Mouse (Mus musculus) brain, adult 2 months (tissue): Measurements from ENCODE around the gene Taf13.
"Not testable (repeated sequence)": the region's sequence is repeated elsewhere in the genome, so short reads cannot be mapped to it uniquely, and the experiment has no call there.

Source experiments
- DNase-seq: peaks from one replicate; pipeline ENCODE4 v3.0.0; 2011; ENCODE audit warnings: low read depth, low spot score

Taf13 gene

GRCm38 (mm10) chr3:108571443-108572294 is at the start of gene Taf13:
Gene Taf13 (plus strand): TSS chr3:108571698.
- peak; percentile 99 for DNase-seq

DNA sequence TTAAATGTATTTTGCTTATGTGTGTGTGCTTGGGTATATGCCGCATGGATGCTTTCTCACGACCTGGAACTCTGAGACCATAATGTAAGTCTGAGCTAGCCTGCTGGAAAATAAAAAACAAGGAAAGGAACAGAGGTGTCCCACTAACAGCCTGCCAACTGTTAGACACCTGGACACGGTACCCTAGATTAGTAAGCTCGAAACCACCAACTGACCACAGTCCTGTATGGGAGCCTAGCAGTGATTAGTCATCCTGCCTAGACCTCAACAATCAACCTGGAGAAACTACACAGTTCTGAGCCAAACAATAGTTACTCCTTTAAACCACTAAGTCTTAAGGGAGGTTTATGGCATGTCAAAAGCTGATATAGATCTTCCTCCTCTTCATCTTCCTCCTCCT is 48.1 kb upstream of the Taf13 start:
- no peak for DNase-seq

GRCm38 (mm10) chr3:108528489-108528888 is 43.0 kb upstream of the Taf13 start:
- no peak for DNase-seq

DNA sequence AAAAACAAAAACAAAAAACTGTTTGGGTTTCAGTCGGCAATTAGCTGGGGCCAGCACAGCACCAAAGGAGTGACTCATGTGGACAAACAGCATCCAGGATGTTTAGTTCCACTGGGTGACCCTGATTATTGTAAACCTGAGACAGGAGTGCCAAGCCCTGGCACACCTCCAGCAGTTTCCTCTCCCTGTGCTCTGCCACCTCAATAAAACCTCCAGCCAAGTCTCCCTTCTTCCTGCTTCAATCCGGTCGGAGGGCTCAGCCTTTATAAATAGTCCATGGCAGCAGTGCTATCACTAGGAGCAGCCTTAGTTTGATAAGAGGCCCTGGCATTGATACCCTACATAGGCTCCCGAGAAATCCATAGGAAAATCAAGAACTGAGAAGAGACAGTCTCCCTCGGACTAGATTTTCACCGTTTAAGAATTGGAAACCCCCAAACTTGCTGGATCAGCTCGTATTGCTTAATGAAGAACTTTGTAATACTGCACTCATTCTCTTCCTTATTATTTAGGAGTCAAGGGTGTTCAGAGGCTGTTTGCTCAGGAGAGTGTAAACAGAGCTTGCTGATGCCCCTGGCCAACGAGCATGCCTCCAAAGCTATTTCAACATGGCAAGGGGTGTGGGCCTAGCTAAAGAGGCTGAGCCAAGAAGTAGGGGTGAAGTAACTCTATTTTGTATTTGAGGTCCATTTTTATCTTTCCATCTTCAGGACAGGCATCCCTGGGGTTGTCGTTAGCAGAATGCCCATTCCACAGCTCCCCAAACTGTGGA is 38.2 kb upstream of the Taf13 start:
- no peak for DNase-seq

DNA sequence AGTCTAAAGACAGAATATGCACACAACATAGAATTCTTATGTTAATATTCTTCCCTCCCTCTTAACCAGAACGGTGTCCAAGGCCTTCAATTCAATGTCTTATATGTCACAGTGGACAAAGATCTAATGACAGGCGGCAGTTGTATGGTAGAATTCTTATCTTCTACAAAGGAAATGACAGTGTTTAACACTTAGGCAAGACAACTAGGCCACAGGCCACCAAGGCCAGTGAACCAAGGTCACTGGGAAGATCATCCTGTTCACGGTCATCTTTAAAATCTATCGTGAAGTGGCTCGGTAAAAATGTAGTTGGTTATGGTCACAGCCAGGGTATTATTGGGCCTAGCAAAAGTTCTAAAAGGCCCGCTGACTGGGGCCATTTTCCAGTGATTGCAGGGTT is 37.5 kb upstream of the Taf13 start, which contains the start of gene 1700013F07Rik:
Gene 1700013F07Rik (plus strand): TSS at position 200 of the 400 bp plus-strand sequence.
- DNase-seq = no peak

DNA sequence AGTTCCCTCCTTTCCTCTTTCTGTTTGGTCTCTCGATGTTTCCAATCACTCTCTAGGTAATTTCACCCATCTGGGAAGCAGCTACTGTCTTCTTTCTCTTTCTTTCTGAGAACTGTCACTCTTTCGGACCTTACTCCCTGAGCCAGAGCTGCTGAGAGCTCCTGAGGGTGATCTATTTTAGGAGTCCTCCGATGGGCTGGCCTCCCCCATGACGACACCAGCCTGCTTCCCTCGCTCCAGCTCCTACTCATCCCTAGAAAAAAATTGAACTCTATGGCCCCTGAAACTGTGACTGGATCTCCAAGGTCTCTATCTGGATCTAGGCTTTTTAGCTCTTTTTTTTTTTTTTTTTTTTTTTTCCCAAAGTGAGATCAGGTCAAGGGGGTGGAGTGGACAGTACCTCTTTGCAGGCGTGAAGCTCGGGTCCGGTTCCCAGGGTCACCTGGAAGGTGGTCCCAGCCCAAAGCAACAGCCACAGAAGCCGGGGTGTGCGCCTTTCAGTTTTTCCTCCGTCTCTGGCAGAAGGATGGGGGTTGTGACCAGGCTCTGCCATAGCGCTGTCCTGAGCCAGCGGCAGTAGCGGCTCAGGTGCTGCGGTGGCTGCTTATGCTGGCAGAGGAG is 35.5 kb upstream of the Taf13 start:
- peak; percentile 67 for DNase-seq

DNA sequence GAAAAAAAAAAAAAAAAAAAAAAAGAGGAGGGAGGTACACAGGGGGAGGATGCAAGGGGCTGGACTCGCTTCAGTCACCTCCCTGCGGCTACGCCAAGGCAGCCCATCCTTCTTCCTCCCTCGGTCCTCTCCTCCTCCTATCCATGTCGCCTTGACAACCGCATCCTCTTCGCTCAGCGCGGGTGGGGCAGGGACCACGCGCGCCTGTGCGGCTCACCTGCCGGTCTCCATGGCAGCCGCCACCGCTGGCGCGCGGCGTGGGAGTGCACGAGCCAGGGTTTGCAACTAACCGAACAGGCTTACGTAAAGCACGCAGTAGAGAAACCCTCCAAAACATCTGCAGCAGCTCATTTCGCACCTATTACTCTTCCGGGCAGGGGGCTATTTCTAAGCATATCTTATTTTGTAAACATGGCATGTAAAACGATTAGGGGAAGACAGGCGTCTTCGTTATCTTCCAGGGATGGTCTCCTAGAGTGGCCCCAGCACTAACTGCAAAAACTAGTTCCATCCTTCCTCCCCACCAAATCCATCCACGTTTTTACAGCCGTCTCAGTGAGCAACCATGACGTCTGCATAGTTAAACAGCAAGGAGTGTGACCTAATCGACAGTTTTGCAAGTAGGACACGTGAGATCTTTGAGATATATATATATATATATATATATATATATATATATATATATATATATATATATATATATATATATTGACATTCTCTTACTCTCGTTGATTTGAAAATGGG is 34.8 kb upstream of the Taf13 start, which contains the start of gene 5330417C22Rik:
Gene 5330417C22Rik (minus strand): TSS at position 20 of the 744 bp plus-strand sequence.
- DNase-seq = peak; percentile 97

GRCm38 (mm10) chr3:108537303-108537702 is 34.2 kb upstream of the Taf13 start:
- DNase-seq = peak; percentile 97

DNA sequence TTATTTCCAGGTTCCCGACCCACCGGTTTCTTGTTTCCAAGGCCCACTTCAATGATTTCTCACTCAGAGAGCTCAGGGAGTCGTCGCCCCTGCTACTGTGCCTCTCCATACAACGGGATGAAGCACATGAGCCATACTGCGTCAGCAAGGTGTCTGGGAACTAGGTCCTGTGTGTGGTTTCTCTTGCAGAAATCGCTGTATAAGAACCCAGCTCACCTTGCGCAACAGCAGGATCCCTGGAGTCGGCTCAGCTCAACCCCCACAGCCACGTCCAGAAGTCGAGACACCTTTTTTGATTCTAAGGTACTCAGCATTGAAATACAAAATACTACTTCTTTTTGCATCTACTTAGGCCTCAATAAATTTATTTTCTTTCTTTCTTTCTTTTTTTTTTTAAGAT is 29.2 kb upstream of the Taf13 start:
- no peak for DNase-seq

DNA sequence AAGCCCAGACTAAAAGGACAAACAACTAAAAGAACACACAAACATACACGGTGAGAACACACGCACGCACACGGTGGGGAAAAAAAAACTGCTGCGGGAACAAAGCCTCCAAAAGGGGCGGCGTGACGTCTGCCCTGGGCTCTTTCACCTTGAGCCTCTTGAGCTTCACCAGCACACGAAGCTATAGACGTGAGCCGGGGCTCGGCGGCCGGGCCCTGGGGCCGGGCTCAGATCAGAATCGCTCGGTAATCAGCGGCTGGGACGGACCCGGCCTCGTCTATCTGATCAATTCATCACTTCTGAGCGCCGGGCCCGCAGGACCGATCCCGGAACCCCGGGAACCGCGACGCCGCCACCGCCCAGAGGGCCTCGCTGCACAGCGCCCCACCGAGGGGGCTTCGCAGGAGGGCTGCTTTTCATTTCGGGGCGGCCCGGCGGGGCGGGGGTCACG is 17.4 kb upstream of the Taf13 start:
- no peak for DNase-seq

GRCm38 (mm10) chr3:108554587-108555312 is 16.7 kb upstream of the Taf13 start:
- peak; percentile 99 for DNase-seq

GRCm38 (mm10) chr3:108557888-108558287 is 13.6 kb upstream of the Taf13 start:
- no peak for DNase-seq

- DNase-seq = peak; percentile 100
Observed at GRCm38 (mm10) chr3:108562133-108562730, 9.3 kb upstream of the Taf13 start, which contains the start of gene Tmem167b. Gene Tmem167b (minus strand): TSS chr3:108562466.

GRCm38 (mm10) chr3:108562777-108563271 is 8.7 kb upstream of the Taf13 start:
- no peak for DNase-seq

- DNase-seq = peak; percentile 92
Observed at GRCm38 (mm10) chr3:108563309-108563708, 8.2 kb upstream of the Taf13 start.

DNA sequence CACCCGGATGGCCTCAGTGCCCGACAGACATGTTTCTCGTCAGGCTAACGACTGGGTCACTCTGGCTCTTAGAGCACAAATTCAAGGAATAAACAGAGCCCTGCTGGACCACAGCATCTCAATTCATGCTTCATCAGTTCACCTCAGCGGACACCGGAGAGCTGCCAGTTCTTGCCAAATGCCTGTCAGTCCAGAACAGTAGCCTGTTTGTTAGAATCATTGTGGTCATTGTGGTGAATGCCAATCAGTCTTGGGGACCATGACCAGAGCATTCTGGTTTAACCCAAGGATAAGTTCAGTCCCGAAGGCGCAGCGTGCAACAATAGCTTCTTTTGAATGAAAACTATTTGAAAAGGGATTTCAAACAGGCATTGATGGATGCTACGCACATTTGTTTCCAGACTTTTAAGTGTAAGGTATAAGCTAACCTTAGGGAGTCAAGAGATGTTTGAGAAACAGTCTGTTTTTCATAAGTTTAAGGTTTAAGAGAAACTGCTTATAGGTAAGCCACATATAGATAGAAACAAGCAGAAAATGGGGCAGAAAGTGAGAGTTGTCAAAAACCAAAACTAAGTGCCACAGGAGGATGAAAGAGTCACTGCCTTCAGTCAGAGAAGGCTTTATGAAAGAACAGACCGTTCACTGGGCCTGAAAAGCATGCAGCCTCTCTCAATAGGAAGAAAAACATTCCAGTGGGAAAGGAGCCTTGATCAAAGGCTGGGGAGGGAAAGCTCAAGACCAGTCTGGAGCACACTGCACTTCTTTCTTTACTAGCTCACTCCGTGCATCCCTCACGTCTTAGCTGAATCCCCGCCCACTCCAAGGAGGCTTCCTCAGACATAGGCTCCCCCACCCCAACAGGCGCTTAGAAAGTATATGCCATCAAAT is 3.3 kb upstream of the Taf13 start:
- peak; percentile 85 for DNase-seq

- DNase-seq = not testable (repeated sequence)
Observed at GRCm38 (mm10) chr3:108569636-108570035, 1.9 kb upstream of the Taf13 start.

DNA sequence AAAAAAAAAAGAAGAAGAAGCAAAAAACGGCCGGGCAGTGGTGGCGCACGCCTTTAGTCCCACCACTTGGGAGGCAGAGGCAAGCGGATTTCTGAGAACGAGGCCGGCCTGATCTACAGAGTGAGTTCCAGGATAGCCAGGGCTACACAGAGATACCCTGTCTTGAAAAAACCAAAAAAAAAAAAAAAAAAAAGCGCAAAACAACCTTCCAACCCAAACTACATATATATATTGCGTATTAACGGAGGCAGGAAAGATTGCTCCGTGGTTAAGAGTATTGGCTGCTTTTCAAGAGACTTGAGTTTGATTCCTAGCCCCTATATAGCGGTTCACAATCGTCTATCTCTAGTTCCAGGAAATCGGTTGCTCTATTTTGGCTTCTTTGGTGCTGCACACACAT is 685 bp upstream of the Taf13 start:
- DNase-seq = no peak
